Mouse (Mus musculus) heart, embryonic 11.5 days (tissue): ENCODE measurements at regions not wholly inside any gene's neighbourhood (a gene's known extent, or its start where the extent isn't known, plus 50 kb on each side); places are given as distances from the start of the nearest gene placed in this dataset.
"Not testable (repeated sequence)": the region's sequence is repeated elsewhere in the genome, so short reads cannot be mapped to it uniquely, and the experiment has no call there.

Source experiments
- ATAC-seq: fragments of 200-750 bp; cut with Nextera tagmentation; replicated peaks from 2 replicates; pipeline ENCODE4 v1.8.0; 2017; ENCODE audit warnings: moderate library complexity; ENCODE audit not compliant: insufficient number of reproducible peaks, low FRiP score, low TSS enrichment
- H3K27ac ChIP-seq: fragments of 300-500 bp; sonication (generic); 2 replicates; pipeline ENCODE4 v1.5.1; 2014; ENCODE audit warnings: mild to moderate bottlenecking, low read depth, low read length
- H3K27me3 ChIP-seq: fragments of 300-500 bp; sonication (generic); 2 replicates; pipeline ENCODE4 v1.6.1; 2014; ENCODE audit warnings: mild to moderate bottlenecking, low read length, mixed read lengths; ENCODE audit not compliant: control insufficient read depth, insufficient read depth
- H3K36me3 ChIP-seq: fragments of 300-500 bp; sonication (generic); 2 replicates; pipeline ENCODE4 v1.6.1; 2014; ENCODE audit warnings: mild to moderate bottlenecking, low read length, moderate library complexity, mixed read lengths; ENCODE audit not compliant: control insufficient read depth, insufficient read depth
- H3K4me1 ChIP-seq: fragments of 300-500 bp; sonication (generic); 2 replicates; pipeline ENCODE4 v1.6.1; 2014; ENCODE audit warnings: low read length; ENCODE audit not compliant: control insufficient read depth, insufficient read depth
- H3K4me2 ChIP-seq: fragments of 300-500 bp; sonication (generic); 2 replicates; pipeline ENCODE4 v1.6.1; 2014; ENCODE audit warnings: mild to moderate bottlenecking, moderate library complexity
- H3K4me3 ChIP-seq: fragments of 300-500 bp; sonication (generic); 2 replicates; pipeline ENCODE4 v1.5.1; 2014; ENCODE audit warnings: low read depth, low read length
- H3K9ac ChIP-seq: fragments of 300-500 bp; sonication (generic); 2 replicates; pipeline ENCODE4 v1.6.1; 2014; ENCODE audit warnings: mild to moderate bottlenecking, low read depth, low read length, moderate library complexity
- H3K9me3 ChIP-seq: fragments of 300-500 bp; sonication (generic); replicated peaks from 2 replicates; pipeline ENCODE4 v1.6.1; 2016; ENCODE audit warnings: low read length; ENCODE audit not compliant: control insufficient read depth
- WGBS: fragments of 180-500 bp; shearing (Covaris S2); extraction: QIAGEN DNeasy Blood & Tissue Kit; methylation state at CpG from one replicate; pipeline ENCODE4 v1.1.7; 2014; ENCODE audit not compliant: insufficient replicate concordance; 5-methylcytosine and 5-hydroxymethylcytosine counted together

DNA sequence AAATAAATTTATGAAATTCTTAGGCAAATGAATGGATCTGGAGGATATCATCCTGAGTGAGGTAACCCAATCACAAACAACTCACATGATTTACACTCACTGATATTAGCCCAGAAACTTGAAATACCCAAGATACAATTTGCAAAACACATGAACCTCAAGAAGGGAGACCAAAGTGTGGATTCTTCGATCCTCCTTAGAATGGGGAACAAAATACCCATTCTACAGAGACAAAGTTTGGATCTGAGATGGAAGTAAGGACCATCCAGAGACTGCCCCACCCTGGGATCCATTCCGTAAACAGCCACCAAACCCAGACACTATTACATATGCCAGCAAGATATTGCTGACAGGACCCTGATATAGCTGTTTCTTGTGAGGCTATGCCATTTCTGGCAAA lies 971.2 kb downstream of the Agbl1 start:
- H3K4me2 ChIP-seq, H3K9ac ChIP-seq, H3K9me3 ChIP-seq, H3K36me3 ChIP-seq, H3K4me1 ChIP-seq, ATAC-seq, H3K27ac ChIP-seq, H3K4me3 ChIP-seq, H3K27me3 ChIP-seq: not testable (repeated sequence)
- WGBS = 85% methylated on average over 2 of the region's 2 CpGs

GRCm38 (mm10) chr7:77205604-77206003 lies 975.9 kb downstream of the Agbl1 start:
- Histone ChIP-seq H3K27me3 (no peaks in the 10 kb centered on the region), H3K36me3 (no peaks in the 10 kb centered on the region), H3K4me1 (no peaks in the 10 kb centered on the region), H3K9me3 (no peaks in the 10 kb centered on the region), H3K27ac (no peak overlapping the region), H3K4me2 (no peak overlapping the region), H3K9ac (no peak overlapping the region), H3K4me3 (no peak overlapping the region)
- WGBS = 74% methylated on average over 3 of the region's 3 CpGs
- no peak for ATAC-seq

DNA sequence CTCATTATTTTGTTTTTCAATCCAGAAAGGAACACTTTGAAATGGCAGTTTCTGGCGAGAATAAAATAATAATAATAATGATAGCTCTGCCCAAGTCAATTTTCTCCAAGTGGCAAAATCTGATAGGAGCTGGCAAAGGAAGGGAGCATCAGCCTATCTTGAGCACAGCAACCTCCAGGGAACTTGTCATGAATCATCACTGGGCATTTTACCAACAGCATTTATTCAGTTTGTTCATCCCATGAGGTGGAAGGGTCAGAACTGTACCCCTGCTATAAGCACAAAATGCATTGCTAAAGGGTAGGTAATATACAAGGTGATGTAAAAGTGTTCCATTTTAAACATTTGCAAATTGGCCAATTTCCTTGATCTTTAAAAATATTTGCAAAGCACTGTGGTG lies 1019.7 kb downstream of the Agbl1 start:
- H3K27ac ChIP-seq = no peak overlapping the region
- no peaks in the 10 kb centered on the region for H3K36me3 ChIP-seq
- H3K4me2 ChIP-seq = no peak overlapping the region
- no peak overlapping the region for H3K9ac ChIP-seq
- 56% methylated on average over 1 of the region's 1 CpGs for WGBS
- no peak overlapping the region for H3K4me3 ChIP-seq
- H3K4me1 ChIP-seq = no peaks in the 10 kb centered on the region
- no peaks in the 10 kb centered on the region for H3K9me3 ChIP-seq
- no peaks in the 10 kb centered on the region for H3K27me3 ChIP-seq
- ATAC-seq = no peak

DNA sequence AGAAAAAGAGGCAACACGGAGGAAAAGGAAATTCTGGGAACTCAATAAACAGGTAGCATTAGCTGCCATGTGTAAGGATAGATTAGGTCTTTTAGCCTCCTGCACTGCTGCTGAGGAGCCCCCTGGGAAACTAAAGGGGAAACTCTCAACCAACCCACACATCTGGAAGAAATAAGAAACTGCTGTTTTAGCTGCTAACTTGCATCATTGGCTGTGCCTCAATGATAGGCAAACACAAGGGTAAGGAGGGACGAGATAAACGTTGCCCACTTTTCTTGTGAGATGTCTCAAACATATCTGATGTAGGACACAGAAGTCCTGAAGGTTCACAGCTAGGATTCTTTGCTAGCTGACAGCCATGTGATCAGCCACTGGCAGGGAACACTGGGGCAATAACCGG lies 1058.0 kb downstream of the Agbl1 start:
- Histone ChIP-seq H3K27me3 (no peaks in the 10 kb centered on the region), H3K36me3 (no peaks in the 10 kb centered on the region), H3K4me1 (no peaks in the 10 kb centered on the region), H3K9me3 (no peaks in the 10 kb centered on the region), H3K4me3 (no peak overlapping the region), H3K27ac (no peak overlapping the region), H3K4me2 (no peak overlapping the region), H3K9ac (no peak overlapping the region)
- ATAC-seq = no peak
- WGBS = 51% methylated on average over 4 of the region's 4 CpGs

DNA sequence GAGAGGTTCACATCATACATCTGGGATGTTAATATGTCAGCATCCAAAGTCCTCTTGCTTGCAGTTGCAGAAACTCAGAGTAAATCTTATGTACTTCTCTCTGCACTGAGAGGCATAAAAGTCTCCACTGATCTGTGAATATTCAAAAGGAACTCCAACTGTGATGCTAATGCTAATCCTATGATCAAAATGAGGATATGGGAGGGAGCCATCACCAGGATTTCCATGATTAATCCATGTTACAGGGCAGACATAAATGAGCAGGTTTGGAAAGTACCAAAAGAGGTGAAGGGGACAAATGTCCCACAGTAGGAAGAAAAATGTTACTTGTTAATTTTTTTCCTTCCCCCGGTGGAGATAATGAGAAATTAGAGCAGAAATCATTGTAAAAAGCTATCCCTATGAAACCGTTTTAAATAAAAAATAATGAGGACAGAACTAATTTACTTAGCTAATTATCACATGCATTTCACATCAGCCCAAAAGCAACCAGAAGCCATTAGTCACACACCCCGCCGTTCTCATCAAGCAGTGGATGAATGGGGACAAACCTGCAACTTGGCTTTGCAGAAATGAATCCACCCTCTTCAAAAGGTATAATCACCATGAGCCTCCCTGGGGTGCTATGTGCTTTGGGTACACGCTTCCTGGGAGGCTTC lies 1065.4 kb downstream of the Agbl1 start:
- ATAC-seq = no peak
- H3K4me3 ChIP-seq = no peak overlapping the region
- no peak overlapping the region for H3K9ac ChIP-seq
- H3K36me3 ChIP-seq = no peaks in the 10 kb centered on the region
- no peak overlapping the region for H3K27ac ChIP-seq
- H3K27me3 ChIP-seq = no peaks in the 10 kb centered on the region
- 31% methylated on average over 5 of the region's 5 CpGs for WGBS
- H3K9me3 ChIP-seq = no peaks in the 10 kb centered on the region
- H3K4me1 ChIP-seq = no peaks in the 10 kb centered on the region
- no peak overlapping the region for H3K4me2 ChIP-seq

DNA sequence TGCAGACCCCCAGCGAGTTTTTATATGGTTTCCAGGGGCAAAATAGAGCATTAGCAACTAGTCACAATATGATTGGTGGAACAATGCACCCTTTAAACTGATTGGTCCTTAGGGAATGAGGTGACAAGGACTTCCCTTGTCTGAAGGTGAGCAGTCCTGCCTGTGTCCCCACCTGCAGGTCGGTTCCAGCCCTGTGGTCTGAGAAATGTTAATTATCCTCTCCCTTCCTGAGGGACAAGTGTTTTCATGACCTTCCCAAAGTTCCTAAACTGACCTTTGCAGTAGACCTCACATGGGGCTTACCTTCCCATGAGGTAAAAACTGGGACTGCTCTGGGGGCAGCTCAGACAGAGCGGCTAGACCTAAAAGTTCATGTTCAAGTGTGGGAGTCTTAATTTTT lies 1073.5 kb downstream of the Agbl1 start:
- H3K27me3 ChIP-seq = no peaks in the 10 kb centered on the region
- H3K4me3 ChIP-seq = no peak overlapping the region
- H3K4me1 ChIP-seq = no peaks in the 10 kb centered on the region
- WGBS = 46% methylated on average over 3 of the region's 3 CpGs
- no peaks in the 10 kb centered on the region for H3K36me3 ChIP-seq
- H3K27ac ChIP-seq = no peak overlapping the region
- H3K9ac ChIP-seq = no peak overlapping the region
- no peaks in the 10 kb centered on the region for H3K9me3 ChIP-seq
- ATAC-seq = no peak
- H3K4me2 ChIP-seq = peak overlapping the region; percentile 51; the same call in 1 of the 2 replicates

GRCm38 (mm10) chr7:77303935-77304334 lies 1074.2 kb downstream of the Agbl1 start:
- no peaks in the 10 kb centered on the region for H3K4me1 ChIP-seq
- peak overlapping the region; percentile 25 for H3K4me3 ChIP-seq
- 18% methylated on average over 11 of the region's 11 CpGs for WGBS
- no peak overlapping the region for H3K9ac ChIP-seq
- no peak for ATAC-seq
- no peaks in the 10 kb centered on the region for H3K9me3 ChIP-seq
- H3K27ac ChIP-seq = no peak overlapping the region
- no peaks in the 10 kb centered on the region for H3K27me3 ChIP-seq
- no peaks in the 10 kb centered on the region for H3K36me3 ChIP-seq
- H3K4me2 ChIP-seq = peak overlapping the region; percentile 51

DNA sequence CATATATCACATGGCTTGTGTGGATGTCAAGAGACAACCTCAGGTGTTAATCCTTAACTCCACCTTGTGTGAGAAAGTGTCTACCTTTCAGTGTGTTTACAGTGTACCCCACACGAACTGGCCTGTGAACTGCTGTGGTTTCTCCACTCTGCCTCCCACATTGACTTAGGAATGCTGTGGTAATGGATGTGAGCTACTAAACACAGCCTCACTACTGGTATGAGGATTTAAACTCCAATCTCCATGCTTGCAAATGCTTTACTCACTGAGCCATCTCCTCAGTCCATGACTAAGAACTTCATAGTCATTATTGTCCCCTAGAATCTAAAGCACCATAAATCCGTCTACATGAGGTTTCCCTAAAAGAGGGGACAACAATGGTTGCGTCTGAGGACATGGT lies 1075.8 kb downstream of the Agbl1 start:
- no peak for ATAC-seq
- no peaks in the 10 kb centered on the region for H3K4me1 ChIP-seq
- H3K27me3 ChIP-seq = no peaks in the 10 kb centered on the region
- 77% methylated on average over 3 of the region's 3 CpGs for WGBS
- no peaks in the 10 kb centered on the region for H3K9me3 ChIP-seq
- H3K4me2 ChIP-seq = no peak overlapping the region
- no peak overlapping the region for H3K27ac ChIP-seq
- no peaks in the 10 kb centered on the region for H3K36me3 ChIP-seq
- H3K9ac ChIP-seq = no peak overlapping the region
- H3K4me3 ChIP-seq = no peak overlapping the region

- Histone ChIP-seq H3K4me1 (no peaks in the 10 kb centered on the region), H3K27ac (no peak overlapping the region), H3K9me3 (no peaks in the 10 kb centered on the region), H3K27me3 (no peaks in the 10 kb centered on the region), H3K4me2 (no peak overlapping the region), H3K9ac (no peak overlapping the region), H3K4me3 (no peak overlapping the region), H3K36me3 (no peaks in the 10 kb centered on the region)
- 78% methylated on average over 2 of the region's 2 CpGs for WGBS
- ATAC-seq = no peak
Measured at GRCm38 (mm10) chr7:77311661-77312060, 1082.0 kb downstream of the Agbl1 start.
